Mouse (Mus musculus): Measurements from ENCODE around the gene Cks2. TPM values are rescaled to one million over a fixed set of nuclear protein-coding genes. Genes with fewer than 3 reads are reported as not detected.

The Cks2 gene
- 40.0 and 92.6 TPM in 2 replicates for polyA plus RNA-seq (2015; fragmentation: Nextera tagmentation; extraction: Ambion mirVana)

DNA sequence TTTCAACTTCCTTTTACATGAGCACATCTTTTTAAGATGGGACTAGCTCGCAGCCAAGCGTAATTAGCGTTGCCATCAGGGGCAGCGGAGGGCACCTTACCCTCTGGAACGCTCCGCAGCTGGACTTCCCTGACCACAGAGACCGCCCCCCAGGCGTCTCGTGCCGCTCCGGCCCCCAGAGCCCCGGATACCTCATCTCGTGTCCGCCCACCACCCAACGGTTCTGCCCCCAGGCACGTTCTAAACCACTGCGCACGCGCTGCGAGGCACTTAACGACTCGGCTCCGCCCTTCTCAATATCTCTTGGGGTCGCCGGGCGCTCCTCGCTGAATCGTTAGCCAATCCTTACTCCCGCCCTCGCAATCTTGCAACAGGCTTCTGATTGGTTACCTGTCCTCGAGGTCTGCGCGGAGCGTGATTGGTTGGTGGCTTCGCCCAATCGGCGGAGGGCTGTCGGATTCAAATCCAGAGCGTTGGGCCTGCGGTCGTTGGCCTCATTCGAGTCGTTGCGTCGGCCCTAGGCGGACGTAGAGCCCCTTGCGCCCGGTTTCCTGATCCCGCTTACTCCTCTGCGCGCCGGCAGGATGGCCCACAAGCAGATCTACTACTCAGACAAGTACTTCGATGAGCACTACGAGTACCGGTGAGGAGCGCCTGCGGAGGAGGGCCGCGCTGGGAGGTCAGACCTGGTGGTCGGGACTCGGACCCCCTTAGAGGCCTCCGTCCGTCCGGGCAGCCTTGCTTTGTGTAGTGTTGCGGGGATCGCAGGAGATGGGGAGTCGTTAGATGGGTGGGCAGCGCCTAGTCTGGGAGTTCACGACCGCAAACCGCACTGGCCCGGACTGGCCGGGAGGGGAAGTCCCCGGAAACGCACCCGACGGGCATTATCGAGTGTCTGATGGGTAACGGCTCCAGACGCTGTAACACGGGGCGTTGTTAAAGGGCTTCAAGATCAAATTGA lies at the start of gene Cks2:
Cks2 (plus strand) TSS at position 404 of the 961 bp plus-strand sequence.
- no peaks in the 10 kb centered on the region for H3K36me3 ChIP-seq
- ATAC-seq (ENCODE audit: low FRiP score): peak; percentile 99
- H3K9ac ChIP-seq (replicated peaks): peak within 1 kb of the TSS; percentile 64
- H3K9me3 ChIP-seq (replicated peaks): no peaks in the 10 kb centered on the region
- peak within 1 kb of the TSS; percentile 78 for H3K27ac ChIP-seq (replicated peaks)
- H3K4me3 ChIP-seq (replicated peaks): peak within 1 kb of the TSS; percentile 61
- peak within 1 kb of the TSS; percentile 97 for H3K4me2 ChIP-seq
- WGBS: under 1% methylated on average over 83 of the region's 83 CpGs
- H3K4me1 ChIP-seq: peaks cover 15% of the 10 kb centered on the region
- no peaks in the 10 kb centered on the region for H3K27me3 ChIP-seq (replicated peaks)

DNA sequence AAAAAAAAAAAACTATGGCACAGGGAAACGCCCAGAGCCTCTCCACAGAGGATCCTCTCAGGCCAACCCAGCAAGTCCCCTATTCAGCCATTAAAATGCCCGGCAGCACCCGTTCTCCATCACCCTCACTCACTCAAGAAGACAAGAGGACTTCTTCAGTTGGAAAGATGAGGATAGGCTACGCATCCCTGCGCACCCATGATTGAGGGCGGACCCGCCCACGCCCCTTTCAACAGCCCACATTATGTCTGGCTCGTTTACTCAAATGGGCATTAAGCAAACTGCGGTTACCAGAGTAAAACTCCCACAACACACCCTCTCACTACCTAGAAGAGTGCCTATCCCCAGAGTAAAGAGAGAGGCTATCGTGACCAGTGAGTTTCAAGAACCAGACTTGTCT lies 49.6 kb upstream of the Cks2 start:
- WGBS: 16% methylated on average over 11 of the region's 11 CpGs
- Histone ChIP-seq H3K27ac (replicated peaks) (no peak overlapping the region), H3K36me3 (no peaks in the 10 kb centered on the region), H3K9ac (replicated peaks) (peak overlapping the region; percentile 53; the same call in 1 of the 2 replicates), H3K4me3 (replicated peaks) (peak overlapping the region; percentile 54), H3K9me3 (replicated peaks) (no peaks in the 10 kb centered on the region), H3K4me1 (peaks cover 9% of the 10 kb centered on the region), H3K4me2 (peak overlapping the region; percentile 99), H3K27me3 (replicated peaks) (peaks cover 11% of the 10 kb centered on the region; the same call in 1 of the 2 replicates)
- ATAC-seq (ENCODE audit: low FRiP score): peak; percentile 21; the same call in 1 of the 2 replicates

DNA sequence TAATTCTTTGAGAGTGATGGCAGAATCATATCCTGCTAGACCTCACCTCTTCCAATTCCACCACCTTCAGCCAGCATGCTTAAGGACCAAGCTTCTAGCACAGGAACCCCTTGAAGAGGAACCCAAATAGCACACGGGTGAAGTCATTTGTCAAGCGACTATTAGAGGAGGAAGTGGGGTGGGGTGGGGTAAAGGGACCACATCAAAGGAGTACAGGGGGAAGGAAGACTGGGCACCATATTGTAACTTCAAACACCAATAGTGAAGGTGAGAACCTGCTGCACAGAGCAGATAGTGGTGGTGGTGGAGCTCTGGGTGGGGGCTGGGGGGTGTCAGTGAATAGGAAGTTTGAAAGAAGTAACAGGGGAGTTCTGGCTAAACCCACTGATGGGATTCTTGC lies 47.0 kb upstream of the Cks2 start:
- no peaks in the 10 kb centered on the region for H3K36me3 ChIP-seq
- no peak for ATAC-seq (ENCODE audit: low FRiP score)
- 64% methylated on average over 2 of the region's 2 CpGs for WGBS
- H3K27me3 ChIP-seq (replicated peaks): peaks cover 11% of the 10 kb centered on the region; the same call in 1 of the 2 replicates
- no peaks in the 10 kb centered on the region for H3K9me3 ChIP-seq (replicated peaks)
- H3K4me1 ChIP-seq: peaks cover 13% of the 10 kb centered on the region
- no peak overlapping the region for H3K4me2 ChIP-seq
- no peak overlapping the region for H3K9ac ChIP-seq (replicated peaks)
- no peak overlapping the region for H3K27ac ChIP-seq (replicated peaks)
- no peak overlapping the region for H3K4me3 ChIP-seq (replicated peaks)

DNA sequence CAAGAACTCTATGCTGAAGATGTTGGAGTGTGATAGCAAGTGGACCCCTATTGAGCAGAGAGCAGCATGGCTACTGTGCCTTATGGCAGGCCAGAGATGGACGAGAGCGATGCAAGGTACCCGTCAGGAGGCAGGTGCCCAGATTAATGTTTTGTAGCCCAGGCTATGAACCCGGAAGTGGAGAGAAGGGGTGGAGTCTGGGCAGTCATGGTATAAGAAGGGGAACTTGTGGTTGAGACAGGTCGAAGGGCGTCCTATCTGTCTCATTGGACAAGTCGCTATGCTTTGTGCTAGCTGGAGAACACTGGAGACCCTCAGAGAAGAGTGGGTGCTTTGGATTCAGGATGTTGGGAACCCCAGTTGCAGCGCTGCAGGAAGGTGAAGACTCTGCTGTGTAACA lies 44.9 kb upstream of the Cks2 start:
- H3K36me3 ChIP-seq: no peaks in the 10 kb centered on the region
- WGBS: 93% methylated on average over 8 of the region's 8 CpGs

DNA sequence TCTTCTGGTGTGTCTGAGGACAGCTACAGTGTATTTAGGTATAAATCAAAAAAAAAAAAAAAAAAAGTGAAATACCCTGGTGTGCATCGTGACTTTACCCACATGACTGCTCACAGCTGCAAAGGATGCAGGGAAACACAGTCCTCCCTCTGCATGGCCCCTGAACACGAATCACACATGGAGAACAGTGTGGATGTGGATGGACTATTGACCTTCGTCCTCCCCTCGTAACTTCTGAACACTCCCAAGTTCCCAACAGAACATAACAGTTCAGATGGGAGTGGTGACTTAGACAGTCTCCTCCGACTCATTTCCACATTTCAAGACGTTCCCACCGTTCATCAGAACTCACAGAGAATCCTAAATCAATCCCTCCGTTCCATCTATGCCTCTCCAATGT lies 42.3 kb upstream of the Cks2 start:
- Histone ChIP-seq H3K4me3 (replicated peaks) (peak overlapping the region; percentile 22), H3K4me1 (peaks cover 9% of the 10 kb centered on the region), H3K36me3 (no peaks in the 10 kb centered on the region), H3K27ac (replicated peaks) (no peak overlapping the region), H3K9ac (replicated peaks) (no peak overlapping the region), H3K4me2 (peak overlapping the region; percentile 52), H3K9me3 (replicated peaks) (no peaks in the 10 kb centered on the region), H3K27me3 (replicated peaks) (no peaks in the 10 kb centered on the region)
- 61% methylated on average over 8 of the region's 8 CpGs for WGBS
- peak; percentile 19; the same call in 1 of the 2 replicates for ATAC-seq (ENCODE audit: low FRiP score)

More for the DNA sequence above, 44.9 kb upstream of the Cks2 start:
- Histone ChIP-seq H3K4me1 (peaks cover 13% of the 10 kb centered on the region), H3K27me3 (replicated peaks) (0 out of 2 replicates have a peak, but pooled peaks cover 8% of the 10 kb centered on the region), H3K9ac (replicated peaks) (no peak overlapping the region), H3K9me3 (replicated peaks) (no peaks in the 10 kb centered on the region), H3K4me2 (no peak overlapping the region), H3K4me3 (replicated peaks) (no peak overlapping the region), H3K27ac (replicated peaks) (no peak overlapping the region)
- ATAC-seq (ENCODE audit: low FRiP score): no peak

DNA sequence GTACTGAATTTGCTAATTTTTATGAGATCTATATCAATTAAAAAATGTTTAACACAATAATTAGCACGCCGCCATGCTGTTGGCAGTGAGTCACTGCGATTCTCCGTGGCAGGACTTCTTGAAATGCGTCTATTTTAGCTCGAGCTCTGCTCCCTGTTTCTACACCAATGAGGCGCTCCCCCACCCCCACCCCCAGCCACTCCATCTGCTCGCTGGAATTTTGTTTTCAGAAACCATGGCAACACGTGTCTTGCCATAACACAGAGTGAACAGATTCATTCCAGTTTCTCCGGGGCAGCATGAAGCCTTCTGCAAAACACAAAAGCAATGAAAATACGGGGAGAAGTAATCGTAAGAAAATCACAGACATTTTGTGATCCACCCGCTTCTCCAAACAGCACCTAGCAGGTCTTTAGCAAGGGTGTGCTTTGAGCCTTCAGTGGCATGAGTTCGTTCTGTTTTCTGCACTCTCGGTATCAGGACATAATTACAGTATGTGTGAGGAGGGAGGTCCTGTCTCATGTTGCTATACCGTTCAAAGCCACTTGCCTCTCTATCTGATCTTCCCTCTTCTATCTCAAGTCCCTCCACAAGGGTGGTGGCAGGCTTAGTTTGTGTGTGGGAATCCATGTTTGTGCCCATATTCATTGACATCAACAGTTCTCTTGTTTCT lies 41.7 kb upstream of the Cks2 start:
- Histone ChIP-seq H3K4me2 (peak overlapping the region; percentile 52), H3K4me1 (peaks cover 9% of the 10 kb centered on the region), H3K36me3 (no peaks in the 10 kb centered on the region), H3K4me3 (replicated peaks) (peak overlapping the region; percentile 22), H3K27me3 (replicated peaks) (no peaks in the 10 kb centered on the region), H3K9me3 (replicated peaks) (no peaks in the 10 kb centered on the region), H3K9ac (replicated peaks) (0 out of 2 replicates have a peak overlapping the region, but pooled peaks have one; percentile 15), H3K27ac (replicated peaks) (peak overlapping the region; percentile 45; the same call in 1 of the 2 replicates)
- WGBS: 17% methylated on average over 16 of the region's 16 CpGs
- ATAC-seq (ENCODE audit: low FRiP score): peak; percentile 88

DNA sequence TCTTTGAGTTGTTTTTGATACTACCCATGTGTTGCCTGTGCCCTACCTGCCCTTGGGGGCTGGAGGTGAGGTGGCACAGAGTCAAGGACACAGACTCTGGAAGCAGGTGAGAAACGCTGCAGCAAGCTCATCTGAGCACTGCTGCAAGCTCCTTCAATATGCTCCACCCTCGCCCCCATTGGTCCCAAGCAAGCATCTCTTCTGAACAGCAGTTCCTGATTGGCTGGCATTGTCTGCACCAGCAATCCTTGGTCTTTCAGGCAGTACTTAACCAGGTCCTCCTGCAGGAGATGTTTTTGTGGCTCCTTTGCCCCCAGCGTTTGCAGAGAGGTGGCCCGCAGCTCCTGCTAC lies 41.2 kb upstream of the Cks2 start:
- Histone ChIP-seq H3K27ac (replicated peaks) (0 out of 2 replicates have a peak overlapping the region, but pooled peaks have one; percentile 45), H3K9me3 (replicated peaks) (no peaks in the 10 kb centered on the region), H3K4me3 (replicated peaks) (no peak overlapping the region), H3K9ac (replicated peaks) (no peak overlapping the region), H3K4me1 (peaks cover 9% of the 10 kb centered on the region), H3K4me2 (peak overlapping the region; percentile 52), H3K36me3 (no peaks in the 10 kb centered on the region), H3K27me3 (replicated peaks) (no peaks in the 10 kb centered on the region)
- 43% methylated on average over 4 of the region's 4 CpGs for WGBS
- ATAC-seq (ENCODE audit: low FRiP score): peak; percentile 81

DNA sequence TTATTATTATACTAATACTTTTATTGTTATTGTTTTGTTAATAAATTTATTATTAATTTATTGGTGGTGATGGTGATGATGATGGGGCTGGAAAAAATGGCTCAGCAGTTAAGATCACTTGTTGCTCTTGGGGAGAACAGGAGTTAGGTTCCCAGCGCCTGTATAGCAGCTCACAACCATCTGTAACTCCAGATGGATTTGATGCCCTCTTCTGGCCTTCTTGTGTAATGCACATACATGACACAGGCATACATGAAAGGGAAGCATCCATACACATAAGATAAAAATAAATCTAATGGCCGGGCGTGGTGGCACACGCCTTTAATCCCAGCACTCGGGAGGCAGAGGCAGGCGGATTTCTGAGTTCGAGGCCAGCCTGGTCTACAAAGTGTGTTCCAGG lies 35.8 kb upstream of the Cks2 start:
- no peaks in the 10 kb centered on the region for H3K9me3 ChIP-seq (replicated peaks)
- H3K36me3 ChIP-seq: no peaks in the 10 kb centered on the region
- H3K27me3 ChIP-seq (replicated peaks): no peaks in the 10 kb centered on the region
- H3K4me2 ChIP-seq: no peak overlapping the region
- no peak for ATAC-seq (ENCODE audit: low FRiP score)
- H3K9ac ChIP-seq (replicated peaks): no peak overlapping the region
- no peak overlapping the region for H3K4me3 ChIP-seq (replicated peaks)
- 99% methylated on average over 6 of the region's 7 CpGs for WGBS
- no peak overlapping the region for H3K27ac ChIP-seq (replicated peaks)
- H3K4me1 ChIP-seq: no peaks in the 10 kb centered on the region

DNA sequence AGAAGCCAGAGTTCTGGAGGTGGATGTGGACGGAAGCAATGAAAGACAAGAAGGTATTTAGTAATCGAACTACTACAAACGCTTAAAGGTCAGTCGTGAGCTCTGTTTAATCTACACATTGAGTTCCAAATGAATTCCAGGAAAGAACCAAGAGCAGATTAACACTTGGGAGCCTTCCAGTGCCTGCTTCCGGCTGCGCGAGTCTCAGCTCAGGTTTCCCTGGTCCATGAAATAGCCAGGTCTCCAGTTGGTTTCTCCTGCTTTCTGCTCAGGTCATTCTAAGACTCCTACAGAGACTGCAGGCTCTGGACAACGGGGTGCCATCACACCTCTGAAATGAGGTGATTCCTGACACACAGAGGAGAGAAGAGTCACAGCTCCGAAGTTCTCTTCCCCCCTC lies 34.0 kb upstream of the Cks2 start:
- Histone ChIP-seq H3K36me3 (no peaks in the 10 kb centered on the region), H3K9ac (replicated peaks) (no peak overlapping the region), H3K4me3 (replicated peaks) (no peak overlapping the region), H3K4me2 (no peak overlapping the region), H3K27me3 (replicated peaks) (no peaks in the 10 kb centered on the region), H3K4me1 (no peaks in the 10 kb centered on the region), H3K27ac (replicated peaks) (no peak overlapping the region), H3K9me3 (replicated peaks) (no peaks in the 10 kb centered on the region)
- ATAC-seq (ENCODE audit: low FRiP score): 0 out of 2 replicates have a peak, but pooled peaks have one; percentile 8
- 41% methylated on average over 9 of the region's 9 CpGs for WGBS

DNA sequence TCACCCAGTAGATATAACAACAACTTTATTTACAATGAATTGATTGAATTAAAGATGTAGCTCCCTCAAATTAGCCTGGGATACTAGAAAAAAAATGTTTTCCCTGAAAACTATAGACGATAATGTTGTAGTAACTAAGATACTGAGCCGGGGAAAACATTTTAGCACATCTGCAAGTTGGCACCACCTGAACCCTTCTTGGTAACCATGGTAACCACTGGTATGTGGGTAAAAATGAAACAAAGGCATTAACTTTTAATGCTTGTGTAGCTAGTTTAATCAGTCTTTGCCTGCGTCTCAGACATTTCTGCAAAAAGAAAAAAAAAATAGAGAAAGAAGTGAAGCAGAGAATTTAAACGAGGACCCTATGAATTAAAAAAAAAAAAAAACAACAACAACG lies 33.5 kb upstream of the Cks2 start:
- Histone ChIP-seq H3K4me1 (peaks cover 2% of the 10 kb centered on the region; the same call in 1 of the 2 replicates), H3K4me2 (no peak overlapping the region), H3K9ac (replicated peaks) (no peak overlapping the region), H3K9me3 (replicated peaks) (no peaks in the 10 kb centered on the region), H3K27me3 (replicated peaks) (no peaks in the 10 kb centered on the region), H3K36me3 (no peaks in the 10 kb centered on the region), H3K27ac (replicated peaks) (no peak overlapping the region), H3K4me3 (replicated peaks) (no peak overlapping the region)
- WGBS: 39% methylated on average over 5 of the region's 5 CpGs
- ATAC-seq (ENCODE audit: low FRiP score): peak; percentile 70; the same call in 1 of the 2 replicates

DNA sequence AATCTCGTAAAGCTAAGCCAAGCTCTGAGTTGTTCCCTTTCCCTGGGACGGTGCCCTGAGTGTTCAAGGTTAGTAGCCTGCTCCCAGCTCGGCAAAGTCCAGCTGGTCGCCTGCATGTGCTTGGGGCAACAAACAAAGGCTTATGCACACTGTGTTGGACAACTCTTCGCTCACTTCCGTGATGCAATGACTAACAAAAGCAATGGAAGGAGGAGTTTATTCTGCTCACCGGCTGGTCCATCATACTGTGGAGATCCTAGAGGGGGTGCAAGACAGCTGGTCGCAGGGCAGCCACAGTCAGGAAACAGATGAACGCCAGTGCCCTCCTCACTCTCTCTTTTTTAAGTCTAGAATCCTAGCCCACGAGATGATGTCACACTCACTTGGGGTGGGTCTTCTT lies 29.2 kb upstream of the Cks2 start:
- Histone ChIP-seq H3K4me2 (no peak overlapping the region), H3K4me3 (replicated peaks) (no peak overlapping the region), H3K36me3 (no peaks in the 10 kb centered on the region), H3K9me3 (replicated peaks) (no peaks in the 10 kb centered on the region), H3K9ac (replicated peaks) (no peak overlapping the region), H3K27me3 (replicated peaks) (no peaks in the 10 kb centered on the region), H3K4me1 (peaks cover 8% of the 10 kb centered on the region; the same call in 1 of the 2 replicates), H3K27ac (replicated peaks) (no peak overlapping the region)
- no peak for ATAC-seq (ENCODE audit: low FRiP score)
- WGBS: 73% methylated on average over 10 of the region's 10 CpGs
